Mouse (Mus musculus) liver, embryonic 13.5 days (tissue): Measurements from ENCODE around the gene Vwa2. TPM values are rescaled to one million over a fixed set of nuclear protein-coding genes. Genes with fewer than 3 reads are reported as not detected.

Experiments used
- ATAC-seq: fragments of 200-750 bp; cut with Nextera tagmentation; 2 replicates; pipeline ENCODE4 v1.8.0; 2017; ENCODE audit warnings: low read depth, mild to moderate bottlenecking, moderate number of reproducible peaks, moderate library complexity
- DNase-seq: peaks from one replicate; pipeline ENCODE4 v3.0.0; 2022
- H3K27ac ChIP-seq: fragments of 300-500 bp; sonication (generic); 2 replicates; pipeline ENCODE4 v1.5.1; 2015; ENCODE audit warnings: moderate library complexity, mild to moderate bottlenecking, inconsistent platforms
- H3K27me3 ChIP-seq: fragments of 300-500 bp; sonication (generic); 2 replicates; pipeline ENCODE4 v1.6.1; 2015; ENCODE audit warnings: mild to moderate bottlenecking, inconsistent platforms
- H3K36me3 ChIP-seq: fragments of 300-500 bp; sonication (generic); 2 replicates; pipeline ENCODE4 v1.6.1; 2015; ENCODE audit warnings: mild to moderate bottlenecking, inconsistent platforms
- H3K4me1 ChIP-seq: fragments of 300-500 bp; sonication (generic); replicated peaks from 2 replicates; pipeline ENCODE4 v1.6.1; 2015; ENCODE audit warnings: inconsistent platforms
- H3K4me2 ChIP-seq: fragments of 300-500 bp; sonication (generic); 2 replicates; pipeline ENCODE4 v1.6.1; 2015; ENCODE audit warnings: inconsistent platforms, mild to moderate bottlenecking, moderate library complexity
- H3K4me3 ChIP-seq: fragments of 300-500 bp; sonication (generic); replicated peaks from 2 replicates; pipeline ENCODE4 v1.5.1; 2015; ENCODE audit warnings: mild to moderate bottlenecking, inconsistent platforms
- H3K9ac ChIP-seq: fragments of 300-500 bp; sonication (generic); 2 replicates; pipeline ENCODE4 v1.6.1; 2015; ENCODE audit warnings: mild to moderate bottlenecking, inconsistent platforms
- H3K9me3 ChIP-seq: fragments of 300-500 bp; sonication (generic); replicated peaks from 2 replicates; pipeline ENCODE4 v1.6.1; 2016; ENCODE audit warnings: inconsistent platforms
- WGBS: fragments of 180-500 bp; shearing (Covaris S2); methylation state at CpG from one replicate; pipeline ENCODE4 v1.1.7; 2015; ENCODE audit not compliant: insufficient replicate concordance; 5-methylcytosine and 5-hydroxymethylcytosine counted together
- polyA plus RNA-seq: library from polyadenylated mRNA; unstranded; fragments of >200 nt; fragmentation: Nextera tagmentation; extraction: Ambion mirVana; gene quantifications from 2 replicates; pipeline ENCODE4 v1.2.1, GENCODE M21; 2015

Vwa2 gene
- polyA plus RNA-seq, 1 experiment from 2014 or later: not detected

DNA sequence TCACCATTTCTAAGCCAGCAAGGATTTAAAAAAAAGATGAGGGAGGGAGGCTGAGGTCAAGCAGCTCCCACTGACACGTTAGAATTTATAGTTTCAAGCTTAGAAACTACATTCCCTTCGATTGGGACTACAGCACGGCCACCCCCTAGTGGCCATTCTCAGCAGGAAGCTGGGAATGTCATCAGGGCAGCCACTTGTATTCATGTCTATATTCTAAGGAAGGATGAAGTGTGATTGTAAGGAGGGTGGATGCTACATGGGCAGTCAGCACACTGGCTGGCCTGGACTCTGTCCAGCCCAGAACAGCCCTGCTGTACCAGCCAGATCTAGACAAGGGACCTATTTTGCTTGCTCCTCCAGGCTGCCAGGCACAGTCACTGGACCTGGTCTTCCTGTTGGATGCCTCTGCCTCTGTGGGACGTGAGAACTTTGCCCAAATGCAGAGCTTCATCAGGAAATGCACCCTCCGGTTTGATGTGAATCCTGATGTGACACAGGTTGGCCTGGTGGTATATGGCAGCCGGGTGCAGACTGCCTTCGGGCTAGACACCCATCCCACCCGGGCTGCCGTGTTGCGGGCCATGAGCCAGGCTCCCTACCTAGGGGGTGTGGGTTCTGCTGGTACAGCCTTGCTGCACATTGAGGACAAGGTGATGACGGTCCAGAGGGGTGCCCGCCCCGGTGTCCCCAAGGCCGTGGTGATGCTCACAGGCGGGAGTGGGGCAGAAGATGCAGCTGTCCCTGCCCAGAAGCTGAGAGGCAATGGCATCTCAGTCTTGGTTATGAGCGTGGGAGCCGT, 34.6 kb downstream of the Vwa2 start:
- H3K27me3 ChIP-seq: no peaks in the 10 kb centered on the region
- no peaks in the 10 kb centered on the region for H3K9me3 ChIP-seq
- H3K4me3 ChIP-seq: no peak overlapping the region
- H3K9ac ChIP-seq: no peak overlapping the region
- ATAC-seq (no peak), DNase-seq (no peak)
- no peak overlapping the region for H3K27ac ChIP-seq
- no peaks in the 10 kb centered on the region for H3K4me1 ChIP-seq
- H3K4me2 ChIP-seq: no peak overlapping the region
- WGBS: 58% methylated on average over 17 of the region's 17 CpGs
- no peaks in the 10 kb centered on the region for H3K36me3 ChIP-seq

- no peak for DNase-seq
These were observed 36.5 kb downstream of the Vwa2 start for GRCm38 (mm10) chr19:56910561-56910960.

DNA sequence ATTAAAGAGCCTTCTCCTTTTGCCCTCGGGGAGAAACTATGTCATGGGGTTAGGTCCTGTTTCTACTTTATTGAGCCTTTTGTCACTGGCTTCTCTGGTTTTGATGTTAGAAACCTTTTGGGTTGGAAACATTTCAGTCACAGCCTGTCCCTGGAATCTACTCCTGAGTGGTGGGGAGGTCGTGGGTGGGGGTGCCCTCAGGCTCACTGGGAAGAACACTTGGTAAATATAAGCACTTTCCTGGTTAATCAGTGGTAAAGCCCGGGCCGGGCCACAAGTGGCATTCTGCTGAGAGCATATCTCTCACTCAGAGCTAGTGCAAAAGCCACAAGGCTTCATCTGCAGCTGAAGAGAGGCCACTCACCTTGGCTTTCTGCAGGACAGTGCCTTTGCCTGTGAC, 39.7 kb downstream of the Vwa2 start:
- WGBS: 60% methylated on average over 4 of the region's 4 CpGs
- H3K4me2 ChIP-seq: no peak overlapping the region
- no peaks in the 10 kb centered on the region for H3K36me3 ChIP-seq
- no peak for DNase-seq
- H3K4me1 ChIP-seq: no peaks in the 10 kb centered on the region
- H3K27me3 ChIP-seq: no peaks in the 10 kb centered on the region
- H3K9me3 ChIP-seq: no peaks in the 10 kb centered on the region
- no peak overlapping the region for H3K9ac ChIP-seq
- no peak overlapping the region for H3K4me3 ChIP-seq
- no peak overlapping the region for H3K27ac ChIP-seq
- no peak for ATAC-seq

More at GRCm38 (mm10) chr19:56910561-56910960, 36.5 kb downstream of the Vwa2 start:
- Histone ChIP-seq H3K4me3 (no peak overlapping the region), H3K36me3 (no peaks in the 10 kb centered on the region), H3K9me3 (no peaks in the 10 kb centered on the region), H3K9ac (no peak overlapping the region), H3K4me2 (no peak overlapping the region), H3K27me3 (no peaks in the 10 kb centered on the region), H3K27ac (no peak overlapping the region), H3K4me1 (no peaks in the 10 kb centered on the region)
- ATAC-seq: no peak
- WGBS: 55% methylated on average over 11 of the region's 11 CpGs

DNA sequence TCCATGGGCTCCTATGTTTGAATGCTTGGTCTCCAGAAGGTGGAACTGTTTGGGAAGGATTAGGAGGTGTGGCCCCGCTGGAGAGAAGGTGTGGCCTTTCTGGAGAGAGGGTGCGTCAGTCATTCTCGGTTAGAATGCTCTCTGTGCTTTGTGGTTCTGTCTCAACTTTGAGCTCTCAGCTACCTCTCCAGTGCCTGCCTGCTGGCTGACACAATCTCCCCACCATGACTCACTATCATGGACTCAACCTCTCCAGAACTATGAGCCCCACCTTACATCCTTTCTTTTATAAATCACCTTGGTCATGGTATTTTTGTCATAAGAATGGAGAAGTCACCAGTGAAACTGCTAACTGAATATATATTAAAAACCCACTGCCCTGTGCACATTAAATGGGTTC, 40.6 kb downstream of the Vwa2 start:
- WGBS: 79% methylated on average over 3 of the region's 3 CpGs
- Histone ChIP-seq H3K27me3 (no peaks in the 10 kb centered on the region), H3K36me3 (no peaks in the 10 kb centered on the region), H3K4me1 (no peaks in the 10 kb centered on the region), H3K4me2 (no peak overlapping the region), H3K27ac (no peak overlapping the region), H3K9ac (no peak overlapping the region), H3K9me3 (no peaks in the 10 kb centered on the region), H3K4me3 (no peak overlapping the region)
- DNase-seq (no peak), ATAC-seq (no peak)

GRCm38 (mm10) chr19:56915084-56915483, 41.0 kb downstream of the Vwa2 start:
- Histone ChIP-seq H3K4me3 (no peak overlapping the region), H3K36me3 (no peaks in the 10 kb centered on the region), H3K27me3 (no peaks in the 10 kb centered on the region), H3K4me2 (no peak overlapping the region), H3K9ac (no peak overlapping the region), H3K4me1 (no peaks in the 10 kb centered on the region), H3K27ac (no peak overlapping the region), H3K9me3 (no peaks in the 10 kb centered on the region)
- DNase-seq: no peak
- no peak for ATAC-seq
- WGBS: 46% methylated on average over 6 of the region's 6 CpGs

- WGBS: 22% methylated on average over 7 of the region's 7 CpGs
These were observed 45.6 kb downstream of the Vwa2 start for GRCm38 (mm10) chr19:56919628-56920027.

DNA sequence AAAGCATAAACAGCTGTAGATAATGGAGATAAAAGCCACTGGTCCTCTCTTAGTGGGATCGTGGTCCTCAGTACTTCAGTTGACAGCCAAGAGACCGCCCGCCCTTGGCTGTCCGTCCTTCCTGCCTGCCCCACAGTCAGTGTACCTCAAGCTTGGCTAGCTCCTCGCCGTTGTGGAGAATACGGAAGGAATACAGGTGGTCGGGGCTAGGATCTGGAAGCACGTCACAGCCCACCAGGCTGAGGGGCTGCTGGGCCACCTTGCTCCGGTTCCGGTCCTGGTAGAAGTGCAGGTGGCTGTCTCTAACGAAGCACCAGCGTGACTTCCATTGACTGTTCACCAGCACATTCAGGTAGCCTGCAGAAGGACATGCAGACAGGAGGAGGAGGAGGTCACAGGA, 46.2 kb downstream of the Vwa2 start:
- Histone ChIP-seq H3K4me2 (no peak overlapping the region), H3K27me3 (no peaks in the 10 kb centered on the region), H3K9ac (no peak overlapping the region), H3K9me3 (no peaks in the 10 kb centered on the region), H3K4me1 (no peaks in the 10 kb centered on the region), H3K36me3 (no peaks in the 10 kb centered on the region), H3K27ac (no peak overlapping the region), H3K4me3 (no peak overlapping the region)
- ATAC-seq (no peak), DNase-seq (no peak)
- WGBS: 75% methylated on average over 13 of the region's 13 CpGs

More at GRCm38 (mm10) chr19:56919628-56920027, 45.6 kb downstream of the Vwa2 start:
- no peak for ATAC-seq
- Histone ChIP-seq H3K9me3 (no peaks in the 10 kb centered on the region), H3K27ac (no peak overlapping the region), H3K4me3 (no peak overlapping the region), H3K4me1 (no peaks in the 10 kb centered on the region), H3K27me3 (no peaks in the 10 kb centered on the region), H3K9ac (no peak overlapping the region), H3K4me2 (no peak overlapping the region), H3K36me3 (no peaks in the 10 kb centered on the region)
- DNase-seq: peak; percentile 21

GRCm38 (mm10) chr19:56921744-56922143, 47.7 kb downstream of the Vwa2 start:
- no peak overlapping the region for H3K27ac ChIP-seq
- no peaks in the 10 kb centered on the region for H3K4me1 ChIP-seq
- H3K4me2 ChIP-seq: no peak overlapping the region
- no peaks in the 10 kb centered on the region for H3K27me3 ChIP-seq
- DNase-seq (no peak), ATAC-seq (no peak)
- no peak overlapping the region for H3K4me3 ChIP-seq
- H3K36me3 ChIP-seq: no peaks in the 10 kb centered on the region
- no peaks in the 10 kb centered on the region for H3K9me3 ChIP-seq
- 43% methylated on average over 5 of the region's 5 CpGs for WGBS
- H3K9ac ChIP-seq: no peak overlapping the region

DNA sequence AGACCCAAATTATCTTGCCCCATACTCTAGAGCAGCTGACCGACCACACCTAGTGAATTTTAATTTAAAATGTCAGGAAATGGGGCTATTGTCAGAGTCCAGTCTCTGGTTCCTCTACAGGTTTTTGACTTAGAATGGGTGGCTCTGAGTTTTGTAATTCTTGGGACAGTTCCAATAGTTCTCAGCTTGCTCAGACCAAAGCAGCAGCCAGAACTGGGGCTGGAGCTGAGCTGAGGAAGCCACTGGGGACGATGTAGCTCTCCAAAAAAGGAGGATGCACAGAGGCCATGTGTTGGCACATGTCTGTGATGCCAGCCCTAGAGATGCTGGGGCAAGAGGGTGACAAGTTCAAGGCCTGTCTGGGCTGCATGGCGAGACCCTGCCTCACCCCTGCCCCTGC, 55.3 kb downstream of the Vwa2 start:
- Histone ChIP-seq H3K36me3 (no peaks in the 10 kb centered on the region), H3K27ac (no peak overlapping the region), H3K9me3 (no peaks in the 10 kb centered on the region), H3K27me3 (no peaks in the 10 kb centered on the region), H3K4me1 (no peaks in the 10 kb centered on the region), H3K4me2 (no peak overlapping the region), H3K9ac (no peak overlapping the region), H3K4me3 (no peak overlapping the region)
- DNase-seq: no peak
- ATAC-seq: no peak
- WGBS: 51% methylated on average over 3 of the region's 3 CpGs

- Histone ChIP-seq H3K4me3 (no peak overlapping the region), H3K36me3 (no peaks in the 10 kb centered on the region), H3K4me2 (no peak overlapping the region), H3K27ac (no peak overlapping the region), H3K9ac (no peak overlapping the region), H3K27me3 (no peaks in the 10 kb centered on the region), H3K4me1 (no peaks in the 10 kb centered on the region), H3K9me3 (no peaks in the 10 kb centered on the region)
- 71% methylated on average over 9 of the region's 9 CpGs for WGBS
- no peak for DNase-seq
- ATAC-seq: no peak
These were observed 56.0 kb downstream of the Vwa2 start for GRCm38 (mm10) chr19:56930029-56930428.

DNA sequence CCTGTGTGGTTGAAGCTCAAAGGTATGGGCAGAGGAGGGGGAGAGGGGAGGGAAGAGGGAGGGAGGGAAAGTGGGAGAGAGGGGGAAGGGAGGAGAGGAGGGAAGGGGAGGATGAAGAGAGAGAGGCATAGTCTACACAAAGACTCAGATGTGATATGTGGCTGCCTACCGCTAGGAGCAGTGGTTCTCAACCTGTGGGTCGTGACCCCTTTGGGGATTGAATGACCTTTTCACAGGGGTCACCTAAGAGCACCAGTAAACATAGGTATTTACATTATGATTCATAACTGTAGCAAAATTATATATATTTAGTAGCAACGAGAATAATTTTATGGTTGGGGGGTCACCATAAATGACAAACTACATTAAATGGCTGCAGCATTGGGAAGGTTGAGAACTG, 59.8 kb downstream of the Vwa2 start:
- Histone ChIP-seq H3K27me3 (no peaks in the 10 kb centered on the region), H3K9me3 (no peaks in the 10 kb centered on the region), H3K36me3 (no peaks in the 10 kb centered on the region), H3K4me1 (no peaks in the 10 kb centered on the region), H3K27ac (no peak overlapping the region), H3K9ac (no peak overlapping the region), H3K4me2 (no peak overlapping the region), H3K4me3 (no peak overlapping the region)
- DNase-seq (no peak), ATAC-seq (no peak)
- WGBS: 69% methylated on average over 3 of the region's 3 CpGs

DNA sequence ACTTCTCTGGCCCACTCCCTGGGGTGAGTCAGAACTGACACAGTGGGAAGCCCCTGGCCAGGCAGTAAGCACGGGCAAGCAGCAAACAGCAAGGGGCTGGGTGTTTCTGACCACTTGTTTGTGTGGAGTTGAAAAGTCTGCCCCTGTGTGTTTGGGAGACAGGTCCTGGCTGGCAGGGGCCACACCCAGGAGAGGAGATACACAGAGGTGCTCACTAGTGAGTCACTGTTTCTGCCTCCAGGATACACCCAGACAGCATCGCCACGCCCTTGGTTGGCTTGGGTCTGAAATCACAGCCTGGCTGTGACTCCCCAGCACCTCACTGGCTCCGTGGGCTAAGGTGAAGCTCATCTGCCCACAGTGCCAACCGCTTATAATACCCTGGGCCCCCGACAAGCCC, 61.1 kb downstream of the Vwa2 start:
- WGBS: 70% methylated on average over 6 of the region's 6 CpGs
- ATAC-seq: no peak
- H3K9ac ChIP-seq: no peak overlapping the region

More for the DNA sequence above, 61.1 kb downstream of the Vwa2 start:
- H3K27me3 ChIP-seq: no peaks in the 10 kb centered on the region
- no peak overlapping the region for H3K27ac ChIP-seq
- H3K4me2 ChIP-seq: no peak overlapping the region
- no peaks in the 10 kb centered on the region for H3K36me3 ChIP-seq
- no peak overlapping the region for H3K4me3 ChIP-seq
- H3K9me3 ChIP-seq: no peaks in the 10 kb centered on the region
- DNase-seq: no peak
- no peaks in the 10 kb centered on the region for H3K4me1 ChIP-seq
